Mouse (Mus musculus): ENCODE measurements around the gene Olfr530. TPM values are rescaled to one million over a fixed set of nuclear protein-coding genes. Genes with fewer than 3 reads are reported as not detected.

Gene Olfr530
- not detected in 2 replicates for polyA plus RNA-seq (2015; fragmentation: Nextera tagmentation; extraction: Ambion mirVana)

DNA sequence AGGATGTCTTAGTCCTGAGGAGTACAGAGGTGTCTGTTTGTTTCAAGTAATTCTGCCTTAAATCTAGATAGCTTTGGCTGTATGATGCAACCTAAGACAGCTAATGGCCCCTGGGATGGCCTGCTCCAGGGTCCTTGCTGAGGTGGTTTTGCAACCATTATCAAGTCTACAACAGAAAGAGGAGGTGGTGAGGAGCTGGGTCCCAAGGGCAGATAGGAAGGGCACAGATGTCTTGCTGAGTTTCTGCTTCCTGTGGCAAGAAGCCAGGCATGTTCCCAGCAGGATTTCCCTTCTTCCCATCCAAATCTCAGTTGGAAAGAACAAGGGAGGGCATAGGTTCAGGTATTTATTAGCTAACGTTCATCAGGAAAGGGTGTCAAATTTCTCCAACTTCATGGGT, at the start of gene Olfr530:
Olfr530 (minus strand) TSS at position 101 of the 400 bp plus-strand sequence.
- Histone ChIP-seq H3K4me1 (no peaks in the 10 kb centered on the region), H3K36me3 (no peaks in the 10 kb centered on the region), H3K4me3 (no peak within 1 kb of the TSS), H3K4me2 (replicated peaks) (no peak within 1 kb of the TSS), H3K27ac (replicated peaks) (no peak within 1 kb of the TSS), H3K27me3 (no peaks in the 10 kb centered on the region), H3K9ac (replicated peaks) (no peak within 1 kb of the TSS), H3K9me3 (no peaks in the 10 kb centered on the region)
- 68% methylated on average over 1 of the region's 1 CpGs for WGBS
- no peak for ATAC-seq (replicated peaks)

DNA sequence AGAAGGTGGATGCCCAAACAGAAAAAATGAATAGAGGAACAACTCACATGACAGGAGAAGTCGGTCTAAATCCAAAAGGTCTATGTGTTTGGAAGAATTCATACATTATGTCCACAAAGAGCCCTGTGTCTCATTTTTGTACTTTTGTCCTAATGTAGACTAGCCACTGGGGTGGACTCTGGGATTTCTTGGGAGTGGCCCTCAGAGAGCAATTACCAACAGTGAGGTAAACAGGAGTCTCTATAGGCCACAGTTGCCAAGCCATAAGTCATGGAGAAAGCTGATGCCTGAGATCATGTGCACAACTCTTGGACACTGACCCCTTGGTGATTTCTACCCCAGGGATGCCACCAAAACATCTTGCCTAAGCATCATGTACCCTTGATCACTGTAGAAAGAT, 45.4 kb upstream of the Olfr530 start, which contains the start of gene Olfr532:
Olfr532 (minus strand) TSS at position 101 of the 400 bp plus-strand sequence.
- Histone ChIP-seq H3K27me3 (no peaks in the 10 kb centered on the region), H3K4me2 (replicated peaks) (no peak within 1 kb of the TSS), H3K27ac (replicated peaks) (no peak within 1 kb of the TSS), H3K9me3 (no peaks in the 10 kb centered on the region), H3K9ac (replicated peaks) (no peak within 1 kb of the TSS), H3K4me3 (no peak within 1 kb of the TSS), H3K4me1 (no peaks in the 10 kb centered on the region), H3K36me3 (no peaks in the 10 kb centered on the region)
- no peak for ATAC-seq (replicated peaks)
- WGBS = 89% methylated on average over 1 of the region's 1 CpGs

DNA sequence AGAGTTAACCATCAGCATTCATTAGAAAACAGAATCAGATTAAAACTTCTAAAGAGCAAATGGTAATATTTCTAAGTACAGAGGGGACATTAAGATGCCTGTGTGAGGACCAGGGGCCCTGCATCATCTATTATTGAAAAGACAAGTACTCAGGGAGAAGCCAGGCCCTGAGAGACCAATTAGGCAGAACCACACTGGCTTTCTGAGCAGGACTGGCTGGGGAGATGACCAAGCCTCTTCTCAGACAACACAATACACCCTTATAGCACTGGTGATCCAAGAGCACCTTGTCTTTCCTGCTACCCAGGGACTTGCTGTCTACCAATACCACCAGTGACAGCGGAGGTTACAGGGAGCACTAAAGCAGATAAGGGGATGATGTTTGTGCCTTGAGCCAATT, 26.7 kb upstream of the Olfr530 start, which contains the start of gene Olfr531:
Olfr531 (minus strand) TSS at position 101 of the 400 bp plus-strand sequence.
- Histone ChIP-seq H3K4me2 (replicated peaks) (no peak within 1 kb of the TSS), H3K4me3 (no peak within 1 kb of the TSS), H3K9ac (replicated peaks) (no peak within 1 kb of the TSS), H3K27me3 (no peaks in the 10 kb centered on the region), H3K36me3 (no peaks in the 10 kb centered on the region), H3K9me3 (no peaks in the 10 kb centered on the region), H3K4me1 (no peaks in the 10 kb centered on the region), H3K27ac (replicated peaks) (no peak within 1 kb of the TSS)
- no peak for ATAC-seq (replicated peaks)
- WGBS = 90% methylated on average over 1 of the region's 1 CpGs

DNA sequence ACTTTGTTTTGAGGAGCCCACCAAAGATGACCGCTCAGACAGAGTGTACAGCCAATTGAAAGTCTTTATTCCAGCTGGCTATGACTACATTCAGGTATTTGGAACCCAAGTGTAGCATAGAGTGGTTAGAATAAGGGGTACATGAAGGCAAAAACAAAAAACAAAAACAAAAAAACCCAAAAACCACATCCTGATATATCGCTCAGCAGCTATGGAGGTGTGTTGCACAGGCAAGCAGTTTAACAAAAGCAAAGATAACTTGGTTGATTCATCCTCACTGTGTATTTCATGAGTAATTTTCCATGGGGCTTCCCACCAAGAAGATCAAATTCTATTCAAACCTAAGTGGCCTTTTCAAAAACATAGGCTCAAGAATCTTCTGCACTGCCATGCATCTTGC, 780 bp upstream of the Olfr530 start:
- H3K36me3 ChIP-seq = no peaks in the 10 kb centered on the region
- no peak overlapping the region for H3K27ac ChIP-seq (replicated peaks)
- no peaks in the 10 kb centered on the region for H3K27me3 ChIP-seq
- H3K4me3 ChIP-seq = no peak overlapping the region
- no peak overlapping the region for H3K4me2 ChIP-seq (replicated peaks)
- H3K9ac ChIP-seq (replicated peaks) = no peak overlapping the region
- 97% methylated on average over 2 of the region's 2 CpGs for WGBS
- ATAC-seq (replicated peaks) = no peak
- H3K9me3 ChIP-seq = no peaks in the 10 kb centered on the region
- no peaks in the 10 kb centered on the region for H3K4me1 ChIP-seq

DNA sequence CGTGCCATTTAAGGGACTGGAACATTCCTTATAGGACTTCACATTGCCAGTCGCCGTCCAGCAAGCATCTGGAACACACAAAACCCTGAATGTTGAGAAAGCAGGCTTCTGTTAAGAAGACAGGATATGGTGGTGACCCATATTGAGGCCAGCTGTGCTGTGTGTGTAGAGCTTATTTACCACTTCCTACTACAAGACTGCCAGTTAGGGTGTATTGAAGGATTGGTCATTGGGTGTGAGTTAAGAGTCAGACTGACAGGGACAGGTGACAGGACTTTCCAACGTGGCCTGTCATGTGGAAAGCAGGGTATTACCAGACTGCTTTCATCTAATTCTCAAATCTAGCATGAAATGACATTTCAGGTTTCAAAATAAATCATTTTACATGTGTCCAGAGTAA, 1.8 kb downstream of the Olfr530 start:
- H3K27me3 ChIP-seq = no peaks in the 10 kb centered on the region
- H3K9me3 ChIP-seq = no peaks in the 10 kb centered on the region
- no peak overlapping the region for H3K4me2 ChIP-seq (replicated peaks)
- H3K27ac ChIP-seq (replicated peaks) = no peak overlapping the region
- no peak overlapping the region for H3K4me3 ChIP-seq
- 77% methylated on average over 4 of the region's 4 CpGs for WGBS
- H3K36me3 ChIP-seq = no peaks in the 10 kb centered on the region
- no peak overlapping the region for H3K9ac ChIP-seq (replicated peaks)
- ATAC-seq (replicated peaks) = no peak
- no peaks in the 10 kb centered on the region for H3K4me1 ChIP-seq

DNA sequence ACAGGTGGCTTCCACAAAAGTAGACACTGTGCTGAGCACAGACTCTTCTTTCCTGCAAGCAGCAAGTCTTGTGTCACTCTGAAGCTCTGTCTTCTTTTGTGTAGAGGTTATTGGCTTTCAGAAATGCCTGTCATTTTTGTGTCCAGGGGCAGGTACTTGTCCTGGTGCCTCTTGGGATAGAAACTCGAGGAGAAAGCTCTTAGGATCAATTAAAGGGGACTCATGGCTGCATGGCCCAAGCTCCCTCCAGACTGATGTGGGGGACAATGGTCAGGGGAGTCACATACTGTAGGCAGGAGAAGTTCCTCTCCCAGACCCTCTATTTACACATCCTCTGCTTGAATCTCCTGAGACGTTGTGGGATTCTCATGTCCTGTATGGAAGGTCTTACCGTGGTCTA, 14.6 kb downstream of the Olfr530 start, which contains the start of gene Olfr60:
Olfr60 (minus strand) TSS at position 101 of the 400 bp plus-strand sequence.
- H3K4me2 ChIP-seq (replicated peaks) = no peak within 1 kb of the TSS
- H3K4me3 ChIP-seq = no peak within 1 kb of the TSS
- H3K9ac ChIP-seq (replicated peaks) = no peak within 1 kb of the TSS
- no peak for ATAC-seq (replicated peaks)
- no peaks in the 10 kb centered on the region for H3K9me3 ChIP-seq
- 75% methylated on average over 3 of the region's 3 CpGs for WGBS
- no peaks in the 10 kb centered on the region for H3K36me3 ChIP-seq
- no peaks in the 10 kb centered on the region for H3K4me1 ChIP-seq
- no peaks in the 10 kb centered on the region for H3K27me3 ChIP-seq
- H3K27ac ChIP-seq (replicated peaks) = no peak within 1 kb of the TSS

DNA sequence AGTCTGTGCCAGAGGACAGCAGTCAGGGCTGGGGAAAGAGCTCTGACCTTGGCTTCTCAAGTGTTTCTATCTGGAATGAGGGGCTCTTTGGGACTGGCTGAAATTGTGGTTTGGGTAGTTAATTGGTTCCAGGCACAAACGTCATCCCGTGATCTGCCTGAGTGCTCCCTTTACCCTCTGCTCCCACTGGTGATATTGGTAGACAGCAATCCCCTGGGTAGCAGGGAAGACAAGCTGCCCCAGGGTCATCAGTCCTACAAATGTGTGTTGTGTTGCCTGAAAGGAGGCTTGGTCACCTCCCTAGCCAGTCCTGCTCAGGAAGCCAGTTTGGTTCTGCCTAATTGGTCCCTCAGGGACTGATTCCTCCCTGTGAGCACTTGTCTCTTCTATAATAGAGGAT, 42.4 kb downstream of the Olfr530 start, which contains the start of gene Olfr527:
Olfr527 (plus strand) TSS at position 301 of the 400 bp plus-strand sequence.
- Histone ChIP-seq H3K4me2 (replicated peaks) (no peak within 1 kb of the TSS), H3K9ac (replicated peaks) (no peak within 1 kb of the TSS), H3K36me3 (no peaks in the 10 kb centered on the region), H3K27ac (replicated peaks) (no peak within 1 kb of the TSS), H3K27me3 (no peaks in the 10 kb centered on the region), H3K9me3 (no peaks in the 10 kb centered on the region), H3K4me1 (no peaks in the 10 kb centered on the region), H3K4me3 (no peak within 1 kb of the TSS)
- ATAC-seq (replicated peaks) = no peak
- WGBS = 86% methylated on average over 2 of the region's 2 CpGs

DNA sequence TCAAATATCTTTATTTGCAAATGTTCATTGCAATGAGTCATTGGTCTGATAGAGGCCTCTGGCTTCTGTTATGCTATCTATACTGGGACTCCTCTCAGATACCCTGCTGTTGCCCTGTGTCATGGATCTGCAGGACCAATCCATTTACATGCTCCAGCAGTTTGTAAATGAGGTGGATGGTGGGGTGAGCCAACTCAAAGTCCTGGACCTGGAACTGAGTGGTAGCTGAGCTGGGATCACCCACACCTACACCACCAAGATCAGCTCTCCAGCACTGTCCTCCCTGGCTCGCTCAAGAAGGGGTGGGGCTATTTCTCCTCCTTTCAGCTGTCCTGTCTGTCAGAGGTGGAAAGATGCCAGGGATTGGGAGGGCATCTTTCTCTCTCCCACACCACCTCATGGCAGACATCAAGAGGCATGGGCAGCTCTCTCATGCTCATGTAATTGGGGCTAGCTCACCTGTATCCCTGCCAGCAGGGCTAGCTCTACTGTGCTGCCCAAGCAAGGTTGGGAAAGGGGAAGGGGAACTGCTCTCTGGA, 46.3 kb downstream of the Olfr530 start:
- no peak overlapping the region for H3K9ac ChIP-seq (replicated peaks)
- no peak overlapping the region for H3K4me2 ChIP-seq (replicated peaks)
- no peak overlapping the region for H3K27ac ChIP-seq (replicated peaks)
- no peaks in the 10 kb centered on the region for H3K36me3 ChIP-seq
- no peaks in the 10 kb centered on the region for H3K4me1 ChIP-seq
- ATAC-seq (replicated peaks) = no peak
- no peaks in the 10 kb centered on the region for H3K27me3 ChIP-seq
- WGBS = 48% methylated on average over 1 of the region's 1 CpGs
- H3K4me3 ChIP-seq = no peak overlapping the region
- no peaks in the 10 kb centered on the region for H3K9me3 ChIP-seq

Other genes starting within 250 kb of the Olfr530 start
- 35.1 and 36.7 TPM in 2 replicates for gene Mtg1, start 238.8 kb downstream of the Olfr530 start, polyA plus RNA-seq (2015; fragmentation: Nextera tagmentation; extraction: Ambion mirVana)
- 15.2 and 15.7 TPM in 2 replicates for gene Sprn, start 221.5 kb downstream of the Olfr530 start, polyA plus RNA-seq (2015; fragmentation: Nextera tagmentation; extraction: Ambion mirVana)
- not detected in 2 replicates for gene Olfr522, start 211.6 kb downstream of the Olfr530 start, polyA plus RNA-seq (2015; fragmentation: Nextera tagmentation; extraction: Ambion mirVana)
- not detected in 2 replicates for gene Olfr523, start 203.1 kb downstream of the Olfr530 start, polyA plus RNA-seq (2015; fragmentation: Nextera tagmentation; extraction: Ambion mirVana)
- not detected in 2 replicates for gene Olfr524, start 170.4 kb downstream of the Olfr530 start, polyA plus RNA-seq (2015; fragmentation: Nextera tagmentation; extraction: Ambion mirVana)
- gene Cd163l1, start 158.1 kb downstream of the Olfr530 start, polyA plus RNA-seq (2015; fragmentation: Nextera tagmentation; extraction: Ambion mirVana) = not detected in 2 replicates
- not detected in 2 replicates for gene 5830411N06Rik, start 129.0 kb downstream of the Olfr530 start, polyA plus RNA-seq (2015; fragmentation: Nextera tagmentation; extraction: Ambion mirVana)
- gene Olfr525, start 55.5 kb downstream of the Olfr530 start, polyA plus RNA-seq (2015; fragmentation: Nextera tagmentation; extraction: Ambion mirVana) = not detected in 2 replicates
- gene Olfr527, start 42.3 kb downstream of the Olfr530 start, polyA plus RNA-seq (2015; fragmentation: Nextera tagmentation; extraction: Ambion mirVana) = not detected in 2 replicates
- not detected in 2 replicates for gene Olfr60, start 14.7 kb downstream of the Olfr530 start, polyA plus RNA-seq (2015; fragmentation: Nextera tagmentation; extraction: Ambion mirVana)
- not detected in 2 replicates for gene Olfr531, start 26.6 kb upstream of the Olfr530 start, polyA plus RNA-seq (2015; fragmentation: Nextera tagmentation; extraction: Ambion mirVana)
- not detected in 2 replicates for gene Olfr532, start 45.3 kb upstream of the Olfr530 start, polyA plus RNA-seq (2015; fragmentation: Nextera tagmentation; extraction: Ambion mirVana)
- not detected in 2 replicates for gene Olfr533, start 87.0 kb upstream of the Olfr530 start, polyA plus RNA-seq (2015; fragmentation: Nextera tagmentation; extraction: Ambion mirVana)
- gene Olfr535, start 107.9 kb upstream of the Olfr530 start, polyA plus RNA-seq (2015; fragmentation: Nextera tagmentation; extraction: Ambion mirVana) = not detected in 2 replicates
- not detected in 2 replicates for gene Olfr536, start 131.1 kb upstream of the Olfr530 start, polyA plus RNA-seq (2015; fragmentation: Nextera tagmentation; extraction: Ambion mirVana)
- gene Olfr538, start 191.6 kb upstream of the Olfr530 start, polyA plus RNA-seq (2015; fragmentation: Nextera tagmentation; extraction: Ambion mirVana) = not detected in 2 replicates
- gene Olfr46, start 224.9 kb upstream of the Olfr530 start, polyA plus RNA-seq (2015; fragmentation: Nextera tagmentation; extraction: Ambion mirVana) = 0.03 TPM in 1 of 2 replicates, not detected in the other

All from forebrain, embryonic 15.5 days (tissue).